Mouse (Mus musculus) limb, embryonic 15.5 days (tissue): ENCODE data around the gene Sohlh2. TPM values are rescaled to one million over a fixed set of nuclear protein-coding genes. Genes with fewer than 3 reads are reported as not detected.

Experiments used
- ATAC-seq: fragments of 200-750 bp; cut with Nextera tagmentation; 2 replicates; pipeline ENCODE4 v1.8.0; 2017; ENCODE audit warnings: low read depth, moderate TSS enrichment; ENCODE audit not compliant: insufficient number of reproducible peaks, low FRiP score, low TSS enrichment
- H3K27ac ChIP-seq: fragments of 300-500 bp; sonication (generic); 2 replicates; pipeline ENCODE4 v1.5.1; 2015; ENCODE audit warnings: moderate library complexity, mild to moderate bottlenecking, inconsistent platforms
- H3K27me3 ChIP-seq: fragments of 300-500 bp; sonication (generic); 2 replicates; pipeline ENCODE4 v1.6.1; 2015; ENCODE audit warnings: inconsistent platforms
- H3K36me3 ChIP-seq: fragments of 300-500 bp; sonication (generic); 2 replicates; pipeline ENCODE4 v1.6.1; 2015; ENCODE audit warnings: inconsistent platforms
- H3K4me1 ChIP-seq: fragments of 300-500 bp; sonication (generic); 2 replicates; pipeline ENCODE4 v1.6.1; 2015; ENCODE audit warnings: inconsistent platforms
- H3K4me2 ChIP-seq: fragments of 300-500 bp; sonication (generic); 2 replicates; pipeline ENCODE4 v1.6.1; 2015; ENCODE audit warnings: mild to moderate bottlenecking, inconsistent platforms
- H3K4me3 ChIP-seq: fragments of 300-500 bp; sonication (generic); 2 replicates; pipeline ENCODE4 v1.5.1; 2015; ENCODE audit warnings: mild to moderate bottlenecking, inconsistent platforms
- H3K9ac ChIP-seq: fragments of 300-500 bp; sonication (generic); 2 replicates; pipeline ENCODE4 v1.6.1; 2015; ENCODE audit warnings: inconsistent platforms
- H3K9me3 ChIP-seq: fragments of 300-500 bp; sonication (generic); 2 replicates; pipeline ENCODE4 v1.6.1; 2016; ENCODE audit warnings: inconsistent platforms
- WGBS: fragments of 180-500 bp; shearing (Covaris S2); methylation state at CpG from one replicate; pipeline ENCODE4 v1.1.7; 2015; 5-methylcytosine and 5-hydroxymethylcytosine counted together
- polyA plus RNA-seq: library from polyadenylated mRNA; unstranded; fragments of >200 nt; fragmentation: Nextera tagmentation; extraction: Ambion mirVana; gene quantifications from 2 replicates; pipeline ENCODE4 v1.2.1, GENCODE M21; 2015

Gene Sohlh2
- 0.12 and 0.21 TPM in 2 replicates for polyA plus RNA-seq

- H3K36me3 ChIP-seq: no peaks in the 10 kb centered on the region
- H3K27ac ChIP-seq: no peak within 1 kb of the TSS
- no peaks in the 10 kb centered on the region for H3K9me3 ChIP-seq
- no peaks in the 10 kb centered on the region for H3K27me3 ChIP-seq
- no peaks in the 10 kb centered on the region for H3K4me1 ChIP-seq
- H3K9ac ChIP-seq: no peak within 1 kb of the TSS
- H3K4me2 ChIP-seq: no peak within 1 kb of the TSS
- no peak for ATAC-seq
- WGBS: 94% methylated on average over 22 of the region's 22 CpGs
- H3K4me3 ChIP-seq: no peak within 1 kb of the TSS
Measured at GRCm38 (mm10) chr3:55181766-55182165, at the start of gene Sohlh2. Gene Sohlh2, plus strand, starts transcription at chr3:55182028.

- no peaks in the 10 kb centered on the region for H3K4me1 ChIP-seq
- H3K9me3 ChIP-seq: no peaks in the 10 kb centered on the region
- ATAC-seq: no peak
- no peak within 1 kb of the TSS for H3K27ac ChIP-seq
- no peak within 1 kb of the TSS for H3K4me3 ChIP-seq
- H3K36me3 ChIP-seq: peaks cover 63% of the 10 kb centered on the region
- H3K9ac ChIP-seq: no peak within 1 kb of the TSS
- H3K27me3 ChIP-seq: no peaks in the 10 kb centered on the region
- no peak within 1 kb of the TSS for H3K4me2 ChIP-seq
Measured at GRCm38 (mm10) chr3:55137039-55137438, 44.8 kb upstream of the Sohlh2 start, which contains the start of gene Ccdc169. Gene Ccdc169, plus strand, starts transcription at chr3:55137339.

GRCm38 (mm10) chr3:55139837-55140236, 42.0 kb upstream of the Sohlh2 start:
- Histone ChIP-seq H3K27ac (no peak overlapping the region), H3K9ac (no peak overlapping the region), H3K36me3 (peaks cover 38% of the 10 kb centered on the region), H3K9me3 (no peaks in the 10 kb centered on the region), H3K4me3 (no peak overlapping the region), H3K4me2 (no peak overlapping the region), H3K27me3 (no peaks in the 10 kb centered on the region), H3K4me1 (no peaks in the 10 kb centered on the region)
- WGBS: 93% methylated on average over 12 of the region's 12 CpGs
- no peak; the same call in 1 of the 2 replicates for ATAC-seq

GRCm38 (mm10) chr3:55141401-55141800, 40.4 kb upstream of the Sohlh2 start:
- Histone ChIP-seq H3K9ac (no peak overlapping the region), H3K36me3 (peaks cover 24% of the 10 kb centered on the region), H3K4me3 (no peak overlapping the region), H3K9me3 (no peaks in the 10 kb centered on the region), H3K4me2 (no peak overlapping the region), H3K27ac (no peak overlapping the region), H3K4me1 (no peaks in the 10 kb centered on the region), H3K27me3 (no peaks in the 10 kb centered on the region)
- no peak for ATAC-seq
- WGBS: 75% methylated on average over 2 of the region's 2 CpGs

GRCm38 (mm10) chr3:55144916-55145315, 36.9 kb upstream of the Sohlh2 start:
- no peaks in the 10 kb centered on the region for H3K27me3 ChIP-seq
- no peaks in the 10 kb centered on the region for H3K9me3 ChIP-seq
- no peak overlapping the region for H3K4me2 ChIP-seq
- no peak overlapping the region for H3K4me3 ChIP-seq
- H3K4me1 ChIP-seq: no peaks in the 10 kb centered on the region
- WGBS: 81% methylated on average over 4 of the region's 4 CpGs
- no peak for ATAC-seq
- H3K27ac ChIP-seq: no peak overlapping the region
- 0 out of 2 replicates have a peak, but pooled peaks cover under 1% of the 10 kb centered on the region for H3K36me3 ChIP-seq
- H3K9ac ChIP-seq: no peak overlapping the region

- no peak overlapping the region for H3K4me2 ChIP-seq
- no peaks in the 10 kb centered on the region for H3K9me3 ChIP-seq
- no peaks in the 10 kb centered on the region for H3K36me3 ChIP-seq
- WGBS: 75% methylated on average over 6 of the region's 6 CpGs
- no peak for ATAC-seq
- H3K4me1 ChIP-seq: no peaks in the 10 kb centered on the region
- no peaks in the 10 kb centered on the region for H3K27me3 ChIP-seq
- H3K9ac ChIP-seq: no peak overlapping the region
- no peak overlapping the region for H3K4me3 ChIP-seq
- no peak overlapping the region for H3K27ac ChIP-seq
Measured at GRCm38 (mm10) chr3:55146441-55146840, 35.4 kb upstream of the Sohlh2 start.

- ATAC-seq: no peak
- no peak overlapping the region for H3K9ac ChIP-seq
- no peak overlapping the region for H3K4me2 ChIP-seq
- H3K27ac ChIP-seq: no peak overlapping the region
- 88% methylated on average over 2 of the region's 2 CpGs for WGBS
- H3K4me3 ChIP-seq: no peak overlapping the region
- no peaks in the 10 kb centered on the region for H3K9me3 ChIP-seq
- peaks cover 3% of the 10 kb centered on the region; the same call in 1 of the 2 replicates for H3K4me1 ChIP-seq
- no peaks in the 10 kb centered on the region for H3K27me3 ChIP-seq
- H3K36me3 ChIP-seq: no peaks in the 10 kb centered on the region
Measured at GRCm38 (mm10) chr3:55147156-55147555, 34.7 kb upstream of the Sohlh2 start.

- H3K27ac ChIP-seq: no peak overlapping the region
- H3K36me3 ChIP-seq: no peaks in the 10 kb centered on the region
- H3K4me2 ChIP-seq: no peak overlapping the region
- H3K27me3 ChIP-seq: no peaks in the 10 kb centered on the region
- no peak for ATAC-seq
- 17% methylated on average over 3 of the region's 3 CpGs for WGBS
- H3K4me1 ChIP-seq: peaks cover 3% of the 10 kb centered on the region; the same call in 1 of the 2 replicates
- no peak overlapping the region for H3K9ac ChIP-seq
- H3K4me3 ChIP-seq: no peak overlapping the region
- H3K9me3 ChIP-seq: no peaks in the 10 kb centered on the region
Measured at GRCm38 (mm10) chr3:55148091-55148490, 33.7 kb upstream of the Sohlh2 start.

- H3K27me3 ChIP-seq: no peaks in the 10 kb centered on the region
- no peak overlapping the region for H3K4me2 ChIP-seq
- no peaks in the 10 kb centered on the region for H3K9me3 ChIP-seq
- no peak for ATAC-seq
- no peaks in the 10 kb centered on the region for H3K36me3 ChIP-seq
- no peak overlapping the region for H3K9ac ChIP-seq
- no peak overlapping the region for H3K27ac ChIP-seq
- no peak overlapping the region for H3K4me3 ChIP-seq
- peaks cover 3% of the 10 kb centered on the region; the same call in 1 of the 2 replicates for H3K4me1 ChIP-seq
- WGBS: 18% methylated on average over 7 of the region's 7 CpGs
Measured at GRCm38 (mm10) chr3:55151656-55152433, 30.0 kb upstream of the Sohlh2 start.

GRCm38 (mm10) chr3:55152673-55153334, 29.0 kb upstream of the Sohlh2 start:
- no peak overlapping the region for H3K4me2 ChIP-seq
- WGBS: 60% methylated on average over 6 of the region's 6 CpGs
- ATAC-seq: no peak
- H3K27me3 ChIP-seq: no peaks in the 10 kb centered on the region
- peaks cover 3% of the 10 kb centered on the region; the same call in 1 of the 2 replicates for H3K4me1 ChIP-seq
- no peaks in the 10 kb centered on the region for H3K9me3 ChIP-seq
- no peak overlapping the region for H3K4me3 ChIP-seq
- H3K36me3 ChIP-seq: no peaks in the 10 kb centered on the region
- H3K9ac ChIP-seq: no peak overlapping the region
- H3K27ac ChIP-seq: no peak overlapping the region

- Histone ChIP-seq H3K9ac (no peak overlapping the region), H3K27ac (no peak overlapping the region), H3K9me3 (no peaks in the 10 kb centered on the region), H3K36me3 (no peaks in the 10 kb centered on the region), H3K4me2 (no peak overlapping the region), H3K4me1 (peaks cover 3% of the 10 kb centered on the region; the same call in 1 of the 2 replicates), H3K4me3 (no peak overlapping the region), H3K27me3 (no peaks in the 10 kb centered on the region)
- ATAC-seq: no peak
- 87% methylated on average over 7 of the region's 7 CpGs for WGBS
Measured at GRCm38 (mm10) chr3:55154163-55154562, 27.7 kb upstream of the Sohlh2 start.

GRCm38 (mm10) chr3:55157413-55157812, 24.4 kb upstream of the Sohlh2 start:
- Histone ChIP-seq H3K27me3 (no peaks in the 10 kb centered on the region), H3K4me2 (no peak overlapping the region), H3K36me3 (no peaks in the 10 kb centered on the region), H3K27ac (no peak overlapping the region), H3K4me1 (no peaks in the 10 kb centered on the region), H3K9me3 (no peaks in the 10 kb centered on the region), H3K4me3 (no peak overlapping the region), H3K9ac (no peak overlapping the region)
- no peak for ATAC-seq
- 71% methylated on average over 5 of the region's 5 CpGs for WGBS
